Mouse (Mus musculus) 416B (cell line): ENCODE measurements at regions not wholly inside any gene's neighbourhood (a gene's known extent, or its start where the extent isn't known, plus 50 kb on each side); places are given as distances from the start of the nearest gene placed in this dataset.
A peak's percentile ranks its signal among the peaks of the same experiment; 100 is the strongest.

Experiments
- DNase-seq: peaks from one replicate; pipeline ENCODE4 v3.0.0; 2011; ENCODE audit warnings: low read depth

DNA sequence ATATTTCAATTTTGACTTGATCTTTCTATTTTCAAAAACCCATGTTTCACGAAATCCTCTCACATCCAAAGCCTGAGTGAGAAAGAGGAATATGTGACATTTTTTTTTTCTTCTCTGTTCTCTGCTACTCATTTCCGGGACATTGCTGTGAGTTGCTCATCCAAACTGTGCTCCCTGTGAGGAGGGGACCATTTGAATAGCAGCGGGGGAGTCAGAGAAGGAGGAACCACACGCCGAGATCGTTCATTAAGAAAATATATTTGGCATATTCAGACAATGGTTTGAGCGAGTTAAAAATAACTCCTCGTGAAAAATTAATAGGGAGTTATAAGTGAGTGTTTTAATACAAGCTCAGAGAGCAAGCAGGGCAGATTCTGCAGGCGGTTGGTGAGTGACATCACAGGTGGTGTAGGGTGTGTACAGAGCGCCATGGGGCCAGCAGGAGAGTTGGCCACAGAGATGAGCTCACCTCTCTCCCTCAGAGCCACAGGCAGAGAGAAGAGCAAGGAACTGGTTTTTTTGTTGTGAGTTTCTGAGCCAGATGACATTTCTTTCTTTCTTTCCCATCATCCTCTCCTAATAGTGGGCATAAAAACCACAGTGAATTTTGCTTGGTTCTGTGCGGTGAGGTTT is 54.4 kb upstream of the Calcoco1 start:
- DNase-seq, result no peak

DNA sequence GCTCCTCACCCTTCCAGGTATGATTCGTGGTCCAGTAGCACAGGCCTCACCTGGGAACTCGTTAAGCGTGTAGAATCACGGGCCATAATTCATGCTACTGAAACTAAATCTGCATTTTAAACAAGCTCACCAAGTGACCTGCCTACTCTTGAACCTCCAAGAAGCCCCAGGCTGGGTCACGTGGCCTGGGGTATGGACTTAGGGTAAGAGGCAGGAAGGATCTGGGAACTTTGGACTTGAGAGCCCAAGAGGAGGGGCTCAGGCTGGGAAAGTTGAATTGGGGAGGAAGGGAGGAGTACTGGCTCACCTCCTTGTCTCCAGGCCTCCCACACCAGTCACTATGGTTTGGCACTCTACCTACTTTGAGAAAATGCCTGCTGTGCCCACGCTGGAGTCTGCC is 58.6 kb upstream of the Calcoco1 start:
- DNase-seq, result no peak

DNA sequence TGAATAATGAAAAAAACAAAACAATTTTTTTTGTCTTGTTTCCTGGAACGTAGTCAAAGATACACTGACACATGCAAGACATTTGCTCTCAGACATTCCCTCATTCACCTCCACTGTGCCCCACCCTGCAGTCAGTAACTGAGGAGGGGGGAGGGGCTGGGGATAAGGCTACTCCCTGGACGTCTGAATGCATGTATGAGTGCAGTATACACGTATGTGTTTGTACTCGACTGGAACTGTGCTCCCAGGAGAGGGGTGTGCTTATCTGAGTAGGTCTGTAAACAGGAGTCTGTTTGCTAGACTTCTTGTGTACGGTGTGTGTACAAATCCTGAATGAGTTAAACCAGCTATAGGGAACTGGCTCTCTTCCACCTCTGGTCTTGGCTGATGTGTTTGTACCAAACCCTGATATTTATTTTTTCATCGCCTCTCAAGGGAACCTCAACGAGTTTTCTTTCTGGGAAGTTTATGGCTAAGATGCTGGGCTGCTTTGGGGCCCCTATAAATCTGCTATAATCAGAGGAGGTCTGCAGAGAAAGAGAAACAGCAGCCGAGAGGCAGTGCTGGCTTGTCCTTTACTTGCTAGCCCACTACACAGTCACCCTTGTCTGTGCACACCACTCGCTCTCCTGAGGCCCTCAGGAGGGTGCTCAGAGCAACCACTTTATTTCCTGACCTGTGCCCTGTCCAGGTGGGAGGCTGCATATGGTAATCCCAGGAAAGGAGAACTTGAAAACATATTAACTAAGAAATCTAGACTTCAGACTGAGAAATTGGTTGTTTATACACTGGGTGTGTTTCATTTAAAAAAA is 61.2 kb upstream of the Calcoco1 start:
- DNase-seq, result no peak

DNA sequence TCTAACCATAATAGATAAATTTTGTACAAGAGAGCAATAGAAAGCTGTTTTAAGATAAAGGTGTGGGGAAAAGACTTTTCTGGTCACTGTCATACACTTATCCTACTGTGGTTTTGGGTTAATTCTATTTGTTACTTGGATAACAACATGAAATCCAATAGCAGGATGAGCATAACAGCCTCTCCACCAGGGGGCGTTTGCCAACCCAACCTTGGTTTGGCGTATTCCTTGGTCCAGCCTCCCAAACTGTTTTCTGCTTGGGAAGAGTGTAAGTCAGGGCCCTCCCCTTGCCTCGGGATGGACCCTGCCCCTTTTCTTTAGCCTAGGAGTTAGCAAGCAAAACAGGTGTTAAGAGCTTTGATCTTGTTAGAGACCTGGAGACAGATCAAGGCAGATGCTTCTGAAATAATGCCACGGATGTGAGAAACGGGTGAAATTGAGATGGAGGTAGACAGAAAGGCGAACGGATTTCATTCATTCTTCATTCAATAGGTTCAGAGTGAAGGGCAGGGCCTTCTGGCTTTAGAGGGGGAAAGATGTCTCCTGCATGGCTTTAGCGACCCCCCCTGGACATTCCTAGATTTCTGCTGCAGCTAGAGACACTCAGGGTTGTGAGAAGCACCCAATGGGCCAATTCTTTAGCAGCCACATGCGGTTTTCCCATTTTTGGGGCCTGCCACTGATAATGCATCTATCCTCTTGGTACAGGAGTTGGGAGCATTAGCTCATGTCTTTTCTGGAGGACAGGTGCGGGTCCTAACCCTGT is 63.3 kb upstream of the Calcoco1 start:
- peak; percentile 55 for DNase-seq

DNA sequence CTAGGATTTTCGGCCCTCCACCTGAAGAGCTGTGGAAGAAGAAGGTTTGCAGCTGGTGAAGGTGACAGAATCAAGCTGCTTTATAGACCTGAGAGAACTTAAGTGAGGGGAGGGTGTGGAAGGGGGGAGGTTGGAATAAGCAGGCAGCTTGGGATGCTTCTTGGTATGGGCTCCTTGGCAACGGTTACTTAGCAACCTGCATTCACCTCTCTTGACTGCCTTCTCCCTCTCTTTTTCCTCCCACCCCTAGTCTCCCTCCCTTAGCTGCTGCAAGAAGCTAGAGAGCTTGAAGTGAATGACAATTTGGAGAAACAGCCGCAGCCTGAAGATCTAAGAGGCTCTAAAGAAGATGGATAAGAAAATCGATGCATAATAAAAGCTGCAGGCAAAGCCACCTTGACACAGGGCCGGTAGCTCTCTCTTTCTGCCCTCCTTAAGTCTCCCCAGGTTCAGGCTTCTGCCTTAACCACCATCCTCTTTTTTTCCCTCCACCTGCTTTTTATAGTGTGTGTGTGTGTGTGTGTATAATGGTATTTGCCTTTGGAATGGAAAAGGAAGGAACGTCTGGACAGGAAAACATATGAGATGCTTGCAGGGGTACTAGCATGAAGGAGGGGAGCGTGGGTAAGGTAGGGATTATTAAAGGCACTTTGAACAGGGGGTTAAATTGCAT is 67.0 kb upstream of the Calcoco1 start:
- no peak for DNase-seq

DNA sequence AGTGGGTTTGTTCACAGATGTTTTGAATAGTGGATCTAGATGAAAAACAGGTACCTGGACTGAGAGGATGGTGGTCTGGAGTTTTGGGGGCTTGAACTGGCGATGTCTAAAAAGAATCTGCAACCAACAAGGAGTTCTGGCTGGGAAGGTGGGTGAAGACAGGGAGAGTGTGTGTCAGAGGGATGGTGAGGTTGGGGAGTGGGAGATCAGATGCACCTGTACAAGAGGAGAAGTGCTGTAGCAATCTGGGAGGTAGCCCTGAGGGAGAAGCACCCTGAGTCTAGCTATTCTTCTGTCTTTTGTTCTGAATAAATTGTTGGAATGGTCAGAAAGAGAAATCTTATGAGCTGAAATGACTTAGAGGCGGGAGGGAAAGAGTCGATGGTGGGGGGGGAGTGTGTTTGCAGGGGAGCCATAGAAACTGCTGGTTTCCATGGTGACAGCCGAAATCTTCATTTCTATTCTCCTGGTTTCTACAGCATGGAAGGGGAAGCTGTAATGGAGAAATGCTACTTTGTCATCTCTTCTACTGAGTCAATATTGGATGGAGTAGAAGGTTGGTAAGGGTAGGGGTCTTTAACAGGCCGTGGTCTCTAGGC is 75.1 kb upstream of the Calcoco1 start:
- no peak for DNase-seq

DNA sequence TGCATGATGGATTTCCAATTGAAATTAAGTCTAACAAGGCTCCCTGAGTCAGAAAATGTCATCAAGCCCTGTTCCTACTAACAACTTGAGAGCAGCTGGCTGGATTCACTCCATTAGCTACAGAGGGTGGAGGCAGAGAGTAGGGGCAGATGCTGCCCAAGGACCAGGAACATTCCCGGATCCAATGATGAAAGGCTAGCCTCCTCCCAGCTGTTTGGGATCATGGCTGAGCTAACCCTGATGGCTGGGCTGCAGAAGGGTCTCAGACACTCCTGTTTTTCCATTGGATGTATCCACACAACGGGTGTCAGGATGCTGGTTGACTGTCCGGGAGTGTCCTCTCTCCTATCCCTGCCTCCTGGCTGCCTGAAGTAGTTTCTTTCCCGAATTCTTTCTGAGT is 78.1 kb upstream of the Calcoco1 start:
- DNase-seq, result no peak

DNA sequence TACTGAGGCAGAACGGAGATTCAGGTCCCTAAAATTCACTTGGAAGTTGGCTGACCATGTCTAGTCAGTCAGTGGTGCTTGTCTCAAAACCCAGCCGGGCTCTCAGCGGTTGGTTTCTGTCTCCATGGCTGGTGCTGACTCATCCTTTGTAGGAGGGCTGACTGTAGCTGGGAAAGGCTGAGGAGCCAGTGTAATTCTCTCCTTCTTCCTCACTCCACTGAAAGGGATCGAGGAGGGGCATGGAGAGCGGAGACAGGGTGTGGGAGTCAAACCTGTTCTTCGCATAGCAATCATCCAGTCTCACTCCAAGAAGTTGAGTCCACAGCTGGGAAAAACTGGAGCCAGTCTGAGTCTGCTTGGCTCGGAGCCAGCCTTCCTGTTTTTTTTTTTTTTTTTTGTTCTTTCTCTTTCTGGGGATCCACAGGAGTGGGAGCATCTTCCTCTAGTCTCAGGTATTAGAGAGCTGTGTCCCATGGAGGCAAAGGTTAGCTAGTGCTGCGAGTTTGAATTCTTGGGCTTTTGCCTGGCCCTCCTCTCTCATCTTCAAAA is 80.4 kb upstream of the Calcoco1 start:
- peak; percentile 30 for DNase-seq

DNA sequence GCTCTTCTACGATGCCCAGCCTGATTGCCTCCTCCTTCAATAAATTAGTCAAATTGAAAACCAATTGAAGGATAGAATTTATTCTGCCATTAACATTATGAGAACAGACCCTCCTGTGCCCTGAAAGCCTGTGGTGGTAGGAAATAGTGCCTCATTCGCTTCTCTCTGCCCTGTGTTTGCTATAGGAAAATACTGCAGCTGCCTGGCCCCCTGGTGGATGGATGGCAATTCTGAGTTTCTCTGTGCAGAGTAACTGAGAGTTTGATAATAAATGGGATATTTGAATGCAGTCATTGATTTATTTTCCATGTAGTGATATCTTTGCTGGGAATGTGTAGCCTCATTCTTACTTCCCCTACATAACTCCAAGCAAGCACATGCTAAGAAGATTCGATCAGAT is 85.4 kb upstream of the Calcoco1 start:
- DNase-seq, result peak; percentile 10

DNA sequence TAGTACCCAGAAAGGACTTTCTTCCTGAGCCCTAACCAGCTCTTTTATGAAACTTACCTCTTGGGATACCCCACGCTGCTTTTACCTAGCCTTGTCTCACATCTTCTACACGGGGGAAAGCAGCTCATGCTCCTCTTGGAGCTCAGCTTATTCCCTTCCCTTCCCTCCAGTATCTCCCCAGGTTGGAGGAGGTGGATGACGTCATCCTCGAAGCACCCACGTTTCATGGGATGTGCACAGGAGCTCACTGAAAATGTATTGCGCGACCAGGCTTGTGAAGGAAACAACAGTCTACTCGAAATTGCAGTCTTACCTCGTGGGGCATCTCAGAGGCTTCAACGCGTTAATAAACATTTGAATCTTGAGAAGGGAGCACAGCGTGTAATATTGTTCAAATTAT is 97.2 kb upstream of the Calcoco1 start:
- DNase-seq, result no peak

DNA sequence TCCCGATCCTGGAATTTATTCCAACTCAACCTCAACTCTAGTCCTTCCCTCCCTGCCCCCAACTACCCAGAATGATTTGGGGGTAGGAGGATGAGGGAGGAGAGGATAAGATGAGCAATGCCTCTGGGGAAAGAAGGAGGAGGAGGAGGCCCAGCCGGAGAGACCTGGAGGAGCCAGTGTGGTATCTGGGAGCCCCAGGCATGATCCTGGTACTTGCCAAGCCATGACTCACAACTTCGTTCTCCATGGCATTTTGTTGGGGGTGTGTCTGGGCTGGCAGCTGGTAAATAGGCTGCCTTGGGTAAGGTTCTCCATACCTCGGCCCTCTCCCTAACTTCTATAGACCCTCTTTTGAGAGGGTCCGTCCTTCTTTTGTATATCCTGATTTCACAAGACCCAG is 81.2 kb upstream of the Hoxc13 start:
- no peak for DNase-seq

DNA sequence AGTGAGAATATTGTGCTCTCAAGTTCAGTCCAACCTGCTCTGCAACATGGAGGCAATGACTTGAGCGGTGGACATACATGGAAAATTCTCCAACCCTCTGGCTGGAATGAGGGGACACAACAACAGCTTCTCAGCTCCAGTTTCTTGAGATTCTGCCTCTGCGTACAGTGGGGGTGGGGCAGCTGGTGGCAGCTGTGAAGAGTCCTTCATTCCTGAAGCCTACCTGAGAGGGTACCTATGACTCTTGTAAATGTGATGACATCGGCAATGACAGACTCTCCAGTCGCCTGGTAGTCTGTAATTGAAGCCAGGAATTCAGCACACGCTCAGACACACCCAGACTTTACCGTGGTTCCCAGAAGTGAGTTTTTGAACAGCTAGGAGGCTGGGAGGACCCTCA is 58.5 kb upstream of the Hoxc13 start:
- DNase-seq, result no peak

DNA sequence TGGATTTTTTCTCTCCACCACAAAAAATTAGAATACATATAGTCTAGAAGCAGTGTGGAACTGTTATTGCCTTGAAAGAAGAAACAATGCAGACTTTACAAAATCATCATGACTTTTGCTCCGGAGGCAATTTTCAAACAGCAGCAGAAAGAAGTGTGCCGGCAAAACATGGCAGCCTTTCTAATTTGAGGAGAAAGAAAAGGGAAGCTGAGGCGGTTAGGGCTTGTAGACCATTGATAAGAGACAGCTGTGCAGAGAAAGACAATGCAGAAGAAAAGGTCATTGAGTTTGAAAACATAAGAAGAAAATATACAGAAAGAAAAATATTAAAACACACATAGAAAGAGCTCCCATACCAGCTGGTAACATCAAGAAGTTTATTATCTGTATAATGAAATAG is 54.1 kb upstream of the Hoxc13 start:
- DNase-seq, result no peak
